Mouse (Mus musculus) adrenal gland, postnatal 25 days (tissue): ENCODE data around the gene Ier3. TPM values are rescaled to one million over a fixed set of nuclear protein-coding genes. Genes with fewer than 3 reads are reported as not detected.

ENCODE experiments used
- DNase-seq: peaks from one replicate; pipeline ENCODE4 v3.0.0; 2021; ENCODE audit warnings: mixed read lengths
- long read RNA-seq: library from polyadenylated mRNA; stranded (forward); transcript quantifications from one replicate; pipeline ENCODE4 v2.0.0, GENCODE M21; 2021
- total RNA-seq: library from RNA; stranded (reverse); gene quantifications from 2 replicates; pipeline ENCODE4 v1.2.3, GENCODE M21; 2021

The Ier3 gene
- total RNA-seq, result 7.6 and 11.7 TPM in 2 replicates
- long read RNA-seq, transcript Ier3-201 (2 exons, 1,131 nt), result major isoform, 5 of 9 reads
- long read RNA-seq, partial matches to known transcripts, result 4 of 9 reads
- long read RNA-seq, other reads (novel, unspliced or antisense), result 0 of 9 reads

DNA sequence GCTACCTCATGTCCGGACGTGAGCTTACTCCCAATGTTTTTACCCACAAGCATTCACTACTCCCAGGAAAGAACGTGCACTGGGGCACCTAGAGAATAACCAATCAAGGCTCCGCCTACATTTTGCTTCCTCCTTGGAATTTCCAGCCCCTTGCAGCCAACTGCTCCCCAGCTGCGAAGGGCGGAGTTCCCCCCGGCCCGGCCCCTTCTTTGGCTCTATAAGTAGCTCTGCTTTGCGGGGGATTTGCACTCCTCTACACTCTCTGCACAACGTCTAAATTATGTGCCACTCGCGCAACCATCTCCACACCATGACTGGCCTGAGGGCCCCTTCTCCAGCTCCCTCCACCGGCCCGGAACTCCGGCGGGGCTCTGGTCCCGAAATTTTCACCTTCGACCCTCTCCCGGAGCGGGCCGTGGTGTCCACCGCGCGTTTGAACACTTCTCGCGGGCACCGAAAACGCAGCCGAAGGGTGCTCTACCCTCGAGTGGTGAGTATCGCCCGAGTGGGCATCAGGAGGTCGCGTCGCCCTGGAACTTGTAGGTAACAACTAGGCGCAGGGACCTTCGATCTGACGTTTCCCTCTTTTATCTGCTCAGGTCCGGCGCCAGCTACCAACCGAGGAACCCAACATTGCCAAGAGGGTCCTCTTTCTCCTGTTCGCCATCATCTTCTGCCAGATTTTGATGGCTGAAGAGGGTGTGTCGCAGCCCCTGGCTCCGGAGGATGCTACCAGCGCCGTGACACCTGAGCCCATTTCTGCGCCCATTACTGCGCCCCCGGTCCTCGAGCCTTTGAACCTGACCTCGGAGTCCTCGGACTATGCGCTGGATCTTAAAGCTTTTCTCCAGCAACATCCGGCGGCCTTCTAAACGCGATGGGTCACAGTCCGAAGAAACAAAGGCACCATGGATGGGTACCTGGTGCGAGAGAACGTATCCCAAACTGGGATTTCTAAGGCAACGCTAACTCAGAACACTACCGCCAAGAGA, at the start of gene Ier3:
Gene Ier3 (plus strand): TSS at position 246 of the 992 bp plus-strand sequence.
- DNase-seq, result peak; percentile 84

DNA sequence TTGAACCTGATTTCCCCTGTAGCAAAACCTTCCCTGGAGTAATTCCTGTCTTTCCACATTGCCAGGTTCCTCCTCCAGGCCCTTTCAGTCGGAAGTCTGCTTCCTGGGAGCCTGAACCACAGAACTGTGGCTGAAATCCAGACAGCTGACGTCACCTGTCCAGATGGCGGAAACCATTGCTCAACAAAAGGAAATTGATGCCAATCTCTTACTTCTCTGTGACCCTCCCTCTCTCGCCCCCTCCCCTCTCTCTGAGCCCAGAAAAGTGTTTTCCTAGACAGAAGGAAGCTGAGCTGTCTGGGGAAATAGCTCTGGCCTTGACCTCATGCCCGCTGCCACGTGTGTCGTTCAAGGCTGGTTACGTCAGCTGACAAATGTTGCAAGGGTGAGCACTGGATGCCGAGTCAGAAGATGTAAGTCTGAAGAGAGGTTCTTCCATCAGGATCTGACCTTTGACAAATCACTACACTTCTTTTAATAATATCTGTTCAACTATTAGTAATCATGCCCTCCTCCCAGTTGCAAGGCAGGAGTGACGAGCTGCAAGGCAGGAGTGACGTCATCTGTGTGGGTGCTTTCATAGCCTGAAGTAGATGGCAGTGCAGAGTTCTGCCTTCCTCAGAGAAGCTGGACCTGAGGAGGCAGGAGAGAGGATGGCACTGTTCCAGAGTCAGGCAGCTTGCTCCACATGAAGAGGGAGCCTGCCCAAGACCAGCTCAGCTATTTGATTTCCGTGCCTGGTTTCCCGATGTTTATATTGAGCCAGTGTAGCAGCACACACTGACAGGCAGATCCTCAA, 44.5 kb upstream of the Ier3 start:
- DNase-seq, result peak; percentile 77

DNA sequence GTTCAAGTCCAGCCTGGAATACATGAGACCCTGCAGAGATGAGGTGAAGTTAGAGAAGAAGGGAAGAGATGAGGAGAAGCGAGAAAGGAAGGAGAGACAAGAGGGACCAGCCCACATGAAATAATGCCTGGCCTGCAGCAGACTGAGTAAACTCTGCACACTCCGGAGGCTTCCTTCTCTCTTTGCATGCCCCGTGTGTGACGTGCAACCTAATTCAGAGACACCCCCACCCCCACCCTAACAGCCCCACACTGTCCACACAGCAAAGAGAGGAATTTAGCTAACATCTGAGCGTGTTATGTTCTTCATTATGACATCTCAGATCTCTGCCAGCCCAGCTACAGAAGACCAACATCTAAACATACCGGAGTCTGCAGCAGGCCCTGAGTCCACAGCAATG, 42.5 kb upstream of the Ier3 start:
- DNase-seq, result no peak

DNA sequence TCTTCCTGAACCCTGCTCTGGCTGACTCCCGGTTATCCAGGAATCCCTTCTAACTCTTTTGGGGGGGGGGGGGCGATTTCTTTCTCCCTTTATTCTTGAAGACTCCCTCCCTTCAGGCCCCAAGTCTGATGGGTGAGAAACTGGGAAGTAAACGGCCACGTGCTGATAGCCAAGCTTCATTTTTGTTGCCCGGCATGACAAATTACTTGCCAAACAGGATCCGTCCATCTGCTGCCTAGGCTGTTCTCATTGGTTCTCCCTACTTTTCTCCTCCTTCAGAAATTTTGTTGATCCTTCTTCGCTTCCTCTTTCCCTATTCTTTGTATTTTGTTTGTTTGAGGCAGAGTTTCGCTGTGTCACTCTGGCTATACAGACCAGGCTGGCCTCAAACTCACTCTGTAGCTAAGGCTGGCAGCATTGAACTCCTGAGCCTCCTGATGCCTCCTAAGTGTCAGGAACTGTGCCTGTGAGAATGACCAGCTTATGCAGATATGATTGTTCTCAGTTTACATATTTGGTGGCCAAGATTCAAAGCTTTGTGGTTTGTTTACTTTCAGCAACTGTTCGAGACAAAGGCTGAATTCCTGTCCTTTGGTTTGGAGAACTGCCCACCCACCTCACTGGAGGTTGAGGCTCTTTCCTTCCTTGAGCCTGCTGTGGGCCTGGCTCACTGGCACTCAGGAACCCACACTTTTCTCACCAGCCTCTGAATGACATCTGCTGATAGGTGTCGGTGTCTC, 41.8 kb upstream of the Ier3 start:
- no peak for DNase-seq

DNA sequence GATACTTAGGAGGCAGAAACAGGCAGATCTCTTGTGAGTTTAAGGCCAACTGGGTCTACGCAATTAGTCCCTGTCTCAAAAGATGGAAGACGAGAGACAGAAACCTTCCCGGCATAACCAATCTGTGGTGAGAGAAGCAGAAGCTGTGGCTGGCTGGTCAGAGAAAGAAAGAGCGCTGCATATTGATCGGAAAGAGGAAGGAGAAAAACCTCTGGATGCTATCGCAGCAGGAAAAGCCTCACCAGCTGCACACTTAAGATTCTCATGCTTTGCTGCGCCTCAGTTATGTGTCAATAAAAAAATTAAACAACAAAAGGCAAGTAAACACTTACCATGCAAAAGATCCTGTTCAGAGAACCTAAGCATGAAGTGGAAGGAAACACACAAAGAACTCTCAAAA, 41.1 kb upstream of the Ier3 start:
- no peak for DNase-seq

DNA sequence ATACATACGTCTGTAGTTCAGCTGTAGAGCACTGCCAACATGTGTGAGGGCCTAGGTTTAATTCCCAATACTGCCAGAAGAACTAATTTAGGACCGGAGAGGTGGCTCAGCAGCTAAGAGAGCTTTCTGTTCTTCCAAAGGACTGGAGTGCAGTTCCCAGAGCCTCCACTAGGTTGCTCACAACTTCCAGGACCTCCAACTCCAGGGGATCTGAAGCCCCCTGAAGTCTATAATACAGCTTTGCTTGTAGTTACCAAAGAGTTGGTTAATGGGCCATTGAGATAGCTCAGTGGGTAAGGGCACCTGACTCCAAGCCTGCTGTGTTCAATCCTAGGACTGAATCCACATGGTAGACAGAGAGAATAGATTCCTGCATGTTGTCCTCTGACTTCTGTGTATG, 39.1 kb upstream of the Ier3 start:
- no peak for DNase-seq

DNA sequence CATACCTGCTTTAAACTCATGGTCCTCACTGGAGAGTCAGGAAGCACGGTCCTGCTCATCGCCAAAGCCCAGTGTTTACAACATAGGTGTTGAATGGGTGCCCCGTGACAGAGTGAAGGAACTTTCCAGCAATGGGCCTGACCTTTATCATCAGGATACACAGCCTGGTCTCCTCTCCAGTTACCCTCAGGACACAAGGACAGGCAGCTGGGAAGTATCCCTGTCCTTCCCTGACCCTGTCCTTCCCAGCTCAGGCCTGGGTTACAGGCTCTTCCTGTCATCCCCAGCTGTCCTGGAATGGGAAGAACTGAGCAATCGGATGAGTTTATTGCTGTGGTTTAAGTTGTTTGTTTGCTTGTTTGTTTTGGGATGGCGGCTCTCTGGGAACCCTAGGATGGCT, 38.6 kb upstream of the Ier3 start:
- no peak for DNase-seq

DNA sequence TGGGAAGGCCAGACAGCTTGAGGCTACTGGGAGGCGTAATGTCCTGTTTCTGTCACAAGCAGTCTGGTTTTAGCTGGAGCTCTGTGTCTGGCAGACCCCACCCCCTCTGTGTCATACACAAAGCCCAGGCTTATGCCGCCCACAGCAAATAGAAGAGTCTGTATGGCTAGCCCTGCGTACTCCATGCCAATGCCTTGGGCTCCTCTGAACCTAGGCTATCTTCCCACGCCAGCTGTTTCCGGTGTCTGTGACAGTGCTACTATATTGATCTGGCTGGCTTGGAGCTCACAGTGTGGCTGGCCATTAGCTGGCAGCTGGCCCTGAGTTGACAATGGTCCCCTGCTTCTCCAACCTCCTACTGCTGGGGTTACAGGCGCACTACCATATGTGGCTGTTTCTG, 37.5 kb upstream of the Ier3 start:
- DNase-seq, result no peak

DNA sequence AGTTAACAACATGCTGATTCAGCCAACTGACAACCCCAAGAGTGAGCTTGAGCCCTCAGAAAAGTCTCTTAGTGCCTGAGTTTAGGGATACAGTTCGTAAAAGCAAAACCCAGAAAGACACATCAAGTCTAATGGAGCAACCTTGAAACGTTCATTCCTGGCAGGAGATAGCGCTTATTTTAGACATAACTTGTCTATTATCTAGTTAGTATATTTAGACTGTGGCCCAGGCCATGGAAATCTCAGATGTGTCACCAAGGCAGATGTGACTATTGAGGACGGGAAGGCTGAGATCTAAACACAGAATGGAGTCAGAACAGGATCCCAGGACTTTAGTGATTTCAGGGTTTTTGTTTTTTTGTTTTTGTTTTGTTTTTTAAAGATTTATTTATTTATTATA, 36.3 kb upstream of the Ier3 start:
- no peak for DNase-seq

DNA sequence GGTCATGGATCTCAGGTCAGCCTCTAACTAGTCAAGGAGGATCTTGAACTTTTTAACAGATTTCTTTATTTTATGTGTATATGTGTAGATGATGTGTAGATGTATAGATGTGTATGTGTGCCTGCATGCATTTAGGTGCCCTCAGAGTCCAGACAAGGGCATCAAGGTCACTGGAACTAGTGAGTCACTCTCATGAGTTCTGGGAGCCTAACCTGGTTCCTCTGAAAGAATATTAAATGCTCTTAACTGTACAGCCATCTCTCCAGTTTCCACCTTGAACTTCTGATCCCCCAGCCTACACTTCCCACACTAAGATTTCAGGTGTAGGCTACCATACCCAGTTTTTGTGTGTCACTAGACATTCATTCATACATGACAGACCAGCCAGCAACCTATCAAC, 34.0 kb upstream of the Ier3 start:
- DNase-seq, result no peak

DNA sequence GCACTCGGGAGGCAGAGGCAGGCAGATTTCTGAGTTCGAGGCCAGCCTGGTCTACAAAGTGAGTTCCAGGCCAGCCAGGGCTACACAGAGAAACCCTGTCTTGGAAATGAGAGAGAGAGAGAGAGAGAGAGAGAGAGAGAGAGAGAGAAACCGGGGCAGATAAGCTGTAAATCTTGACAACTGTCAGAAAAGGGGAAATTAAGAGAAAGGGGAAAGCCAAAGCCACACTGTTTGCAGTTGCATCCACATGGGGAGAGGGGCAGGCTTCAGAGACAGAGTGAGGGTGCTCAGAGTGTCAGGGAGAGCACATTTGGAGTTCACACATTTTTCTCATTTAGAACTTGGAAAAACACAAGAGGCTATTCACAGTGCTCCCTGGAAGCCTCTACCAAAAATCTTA, 33.5 kb upstream of the Ier3 start:
- no peak for DNase-seq

DNA sequence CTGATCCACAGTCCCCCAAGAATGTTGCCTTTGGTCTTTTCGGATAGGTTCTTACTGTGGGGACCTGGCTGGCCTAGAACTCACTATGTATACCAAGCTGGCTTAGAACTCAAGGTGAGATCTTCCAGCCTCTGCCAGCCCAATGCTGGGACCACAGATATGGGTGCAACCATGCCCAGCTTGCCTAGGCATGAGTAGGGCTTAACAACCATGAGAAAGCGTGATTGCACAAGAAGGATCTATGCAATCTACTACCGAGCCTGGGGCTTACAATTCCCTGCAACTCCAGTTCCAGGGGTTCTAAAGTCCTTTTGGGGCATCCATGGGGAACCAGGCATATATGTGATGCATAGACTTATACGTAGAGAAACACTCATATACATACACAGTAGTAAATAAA, 30.6 kb upstream of the Ier3 start:
- DNase-seq, result no peak

DNA sequence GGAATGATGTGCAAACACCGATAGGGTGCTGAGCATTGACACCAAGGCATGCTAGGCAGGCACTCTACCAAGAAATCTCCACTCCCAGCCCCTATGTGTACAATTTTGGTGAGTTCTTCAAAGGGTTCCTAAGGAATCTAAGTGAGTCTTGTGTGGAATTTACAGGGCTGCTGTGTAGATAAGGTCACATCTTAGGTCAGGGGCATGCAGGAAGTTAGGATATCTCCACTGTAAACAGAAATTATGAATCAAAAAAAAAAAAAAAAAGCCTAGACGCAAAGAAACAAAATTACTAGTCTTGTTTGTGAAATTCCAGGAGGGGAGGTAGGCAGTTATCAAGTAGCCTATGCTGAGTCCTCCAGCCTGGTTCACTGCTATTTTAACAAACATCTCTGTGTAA, 28.6 kb upstream of the Ier3 start:
- no peak for DNase-seq

DNA sequence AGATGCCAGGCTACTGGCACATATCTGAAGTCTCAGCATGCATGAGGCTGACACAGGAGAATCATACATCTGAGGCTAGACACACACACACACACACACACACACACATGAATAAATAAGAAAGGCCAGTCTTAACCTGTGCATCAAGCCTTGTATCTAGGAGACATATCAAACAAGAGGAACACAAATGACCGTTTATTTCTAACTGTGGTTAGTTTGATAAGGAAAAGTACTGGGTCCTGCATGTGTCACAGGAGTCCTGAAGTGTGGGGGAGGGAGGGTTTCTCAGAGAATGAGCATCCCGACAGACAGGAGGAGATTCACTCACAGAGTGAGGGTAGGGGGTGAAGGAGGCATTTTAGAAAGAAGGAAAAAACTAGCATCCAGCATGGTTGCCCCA, 26.4 kb upstream of the Ier3 start:
- DNase-seq, result no peak

DNA sequence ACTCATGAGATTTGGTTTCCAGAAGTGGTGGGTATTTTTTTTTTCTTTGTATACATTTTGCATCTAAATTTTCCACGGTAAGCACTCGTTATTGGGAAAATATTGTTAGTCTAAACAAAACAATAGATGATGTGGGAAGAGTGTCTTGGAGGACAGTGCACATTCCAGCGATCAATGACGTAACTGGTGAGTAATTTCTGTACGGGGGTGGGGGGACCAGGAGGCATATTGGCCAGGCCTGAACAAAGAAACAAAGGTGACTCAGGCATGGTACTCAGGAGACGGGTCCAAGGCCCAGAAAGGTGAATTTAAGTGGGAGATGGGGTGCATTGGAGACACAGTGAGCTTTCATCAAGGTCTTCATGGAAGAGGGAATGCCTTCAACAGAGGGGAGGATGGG, 25.8 kb upstream of the Ier3 start:
- no peak for DNase-seq

DNA sequence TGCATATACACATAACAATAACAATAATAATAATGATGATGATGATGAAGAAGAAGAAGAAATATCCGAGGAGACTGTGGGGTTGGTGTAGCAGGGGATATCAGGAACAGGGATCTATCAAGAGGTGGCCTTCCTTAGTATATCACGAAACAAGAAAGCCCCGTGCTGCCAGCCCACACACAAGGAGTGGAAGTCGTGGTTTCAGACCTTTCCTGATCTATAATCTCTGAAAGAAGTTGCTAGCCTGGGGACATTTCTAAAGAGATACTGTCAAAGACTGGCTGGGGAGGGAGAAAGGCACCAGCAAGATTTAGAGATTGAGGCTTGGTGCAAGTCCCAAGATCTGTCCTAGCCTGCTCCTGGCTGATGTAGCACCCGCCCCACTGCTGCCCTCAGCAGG, 24.6 kb upstream of the Ier3 start:
- DNase-seq, result no peak

DNA sequence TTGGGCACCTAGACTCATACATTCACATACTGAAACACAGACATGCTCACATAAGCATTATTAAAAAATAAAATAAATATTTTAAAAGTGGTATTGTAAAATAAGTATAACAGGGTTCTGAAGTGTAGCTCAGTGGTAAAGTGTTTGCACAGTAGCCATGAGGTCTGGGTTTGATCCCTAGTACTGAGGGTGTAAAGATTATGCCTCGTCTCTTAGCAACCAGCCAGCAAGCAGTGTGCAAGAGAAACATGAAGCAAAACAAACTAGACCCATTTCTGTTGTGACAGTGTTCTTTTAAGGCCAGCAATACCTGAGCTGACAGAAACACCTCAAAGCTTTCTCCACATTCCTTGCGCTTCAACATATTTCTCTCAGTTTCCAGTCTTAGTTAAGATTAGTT, 20.6 kb upstream of the Ier3 start:
- DNase-seq, result no peak

DNA sequence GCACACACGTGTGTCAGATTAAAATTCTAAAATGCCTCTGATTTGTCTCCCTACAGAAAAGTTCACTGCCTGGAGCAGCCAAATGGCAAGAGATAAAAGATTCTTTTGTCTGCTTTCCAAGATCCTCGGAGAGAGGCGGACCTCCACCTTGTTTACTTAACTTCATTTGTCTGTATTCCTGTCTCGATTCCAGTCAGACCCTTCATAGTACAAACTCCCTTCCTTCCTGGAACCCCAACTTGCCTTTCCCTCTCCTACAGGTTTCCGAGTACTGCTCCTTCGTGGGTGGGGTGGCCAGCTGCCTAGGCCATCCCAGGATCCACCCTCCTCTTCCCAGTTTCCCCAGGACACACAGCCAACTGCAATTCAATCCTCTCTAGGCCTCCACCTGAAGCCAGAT, 18.5 kb upstream of the Ier3 start:
- no peak for DNase-seq

DNA sequence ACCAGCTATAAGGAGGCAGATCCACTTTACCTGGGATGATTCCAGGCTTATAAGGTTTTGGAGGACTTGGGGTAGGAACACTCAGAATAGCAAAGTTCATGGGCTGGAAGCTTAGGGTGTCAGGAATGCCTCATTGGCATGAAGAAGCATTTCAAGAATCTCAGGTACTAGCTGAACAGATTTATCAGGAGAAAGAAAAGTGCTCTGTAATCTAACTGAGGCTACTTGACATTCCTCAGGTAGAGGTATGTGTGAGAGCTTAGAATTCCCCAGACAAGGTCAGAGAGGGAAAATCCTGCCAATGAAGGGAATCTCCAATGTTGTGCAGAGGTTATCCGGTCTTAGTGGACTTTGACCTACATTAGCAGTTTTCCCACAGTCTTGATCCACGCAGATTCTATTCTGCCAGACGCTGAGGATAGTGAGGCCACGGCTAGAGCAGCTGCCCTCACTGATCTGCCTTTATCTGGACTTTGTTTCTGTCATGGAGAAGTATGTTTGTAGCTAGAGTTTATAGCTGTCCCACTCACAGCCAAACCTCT, 17.6 kb upstream of the Ier3 start:
- no peak for DNase-seq

DNA sequence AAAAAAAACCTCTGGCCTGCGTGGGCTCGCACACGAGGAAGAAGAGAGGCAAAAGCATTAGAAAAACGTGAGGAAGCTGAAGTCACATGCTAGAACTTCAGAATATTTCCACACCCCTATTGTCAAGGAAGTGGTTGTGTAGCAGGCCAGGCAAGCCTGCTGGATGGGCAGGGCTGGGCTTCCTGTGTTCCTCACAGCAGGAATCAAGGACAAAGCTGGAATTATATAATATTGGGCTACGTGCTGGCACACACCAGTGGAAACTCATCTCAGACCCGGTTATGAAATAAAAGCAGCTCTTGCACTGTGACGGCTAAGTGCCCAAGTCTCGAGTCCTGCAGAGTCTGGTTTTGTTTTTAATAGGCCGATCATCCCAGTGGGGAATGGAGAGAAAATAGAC, 13.4 kb upstream of the Ier3 start:
- peak; percentile 41 for DNase-seq

DNA sequence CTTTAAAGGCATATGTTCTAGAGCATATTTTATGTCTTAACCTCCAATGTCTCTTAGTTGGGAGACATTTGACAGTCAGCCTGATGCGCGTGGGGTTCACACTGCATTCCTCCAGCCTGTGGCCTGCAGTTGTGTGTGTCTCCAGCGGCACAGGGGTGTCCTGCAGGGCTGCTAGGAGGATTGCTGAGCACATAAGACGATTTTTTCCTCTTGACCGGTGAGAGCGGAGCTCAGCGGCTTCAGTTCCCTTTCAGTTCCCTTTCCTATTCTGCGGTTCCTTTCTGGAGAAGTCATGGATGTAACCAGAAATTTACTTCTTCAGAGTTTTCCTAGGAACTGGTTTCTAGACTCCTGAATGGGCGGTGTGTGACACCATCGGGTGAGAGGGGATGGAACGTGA, 12.1 kb upstream of the Ier3 start:
- no peak for DNase-seq
